Mouse (Mus musculus): ENCODE data around the gene Slc25a47. TPM values are rescaled to one million over a fixed set of nuclear protein-coding genes. Genes with fewer than 3 reads are reported as not detected.

Slc25a47 gene
- polyA plus RNA-seq, 1 experiment = 9.2 TPM

DNA sequence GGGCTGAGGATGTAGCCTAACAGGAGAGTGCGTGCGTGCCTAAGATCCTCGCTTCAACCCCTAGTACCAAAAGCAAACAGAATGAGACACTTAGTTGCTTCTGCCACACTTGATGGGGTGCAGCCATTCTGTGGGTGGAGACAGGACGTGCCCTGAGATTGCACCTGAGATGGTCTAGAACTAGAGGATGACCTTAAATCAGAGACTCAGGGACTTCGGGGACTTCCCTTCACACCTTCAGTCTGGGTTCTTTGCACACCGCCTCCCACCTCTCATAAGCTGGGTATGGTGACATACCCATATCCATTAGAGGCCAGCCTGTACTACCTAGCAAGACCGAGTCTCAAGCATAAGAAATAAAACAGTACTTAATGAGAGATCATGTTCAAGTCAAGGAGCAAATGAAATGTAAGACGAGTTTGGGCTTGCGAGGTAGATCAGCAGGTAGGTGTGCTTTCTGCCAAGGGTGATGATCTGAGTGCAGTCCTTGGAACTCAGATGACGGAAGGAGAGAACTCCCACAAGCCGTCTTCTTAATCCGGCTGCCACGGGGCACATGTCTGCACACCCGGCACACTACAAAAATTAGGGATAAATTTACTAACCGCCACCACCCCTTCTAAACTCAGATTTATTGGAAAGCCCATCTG is 11.5 kb upstream of the Slc25a47 start:
- Histone ChIP-seq H3K4me3 (ENCODE audit: insufficient read depth, low read length) (no peak overlapping the region), H3K4me1 (ENCODE audit: control insufficient read depth, insufficient read depth, low read length) (no peaks in the 10 kb centered on the region), H3K27ac (ENCODE audit: insufficient read depth, low read length) (no peak overlapping the region)
- TF ChIP-seq CTCF (IDR thresholded peaks at IDR 0.05; ENCODE audit: extremely low read depth, insufficient read depth, low read length) (no peak), POLR2A (IDR thresholded peaks at IDR 0.05; ENCODE audit: extremely low read depth, insufficient read depth, low read length) (no peak)

DNA sequence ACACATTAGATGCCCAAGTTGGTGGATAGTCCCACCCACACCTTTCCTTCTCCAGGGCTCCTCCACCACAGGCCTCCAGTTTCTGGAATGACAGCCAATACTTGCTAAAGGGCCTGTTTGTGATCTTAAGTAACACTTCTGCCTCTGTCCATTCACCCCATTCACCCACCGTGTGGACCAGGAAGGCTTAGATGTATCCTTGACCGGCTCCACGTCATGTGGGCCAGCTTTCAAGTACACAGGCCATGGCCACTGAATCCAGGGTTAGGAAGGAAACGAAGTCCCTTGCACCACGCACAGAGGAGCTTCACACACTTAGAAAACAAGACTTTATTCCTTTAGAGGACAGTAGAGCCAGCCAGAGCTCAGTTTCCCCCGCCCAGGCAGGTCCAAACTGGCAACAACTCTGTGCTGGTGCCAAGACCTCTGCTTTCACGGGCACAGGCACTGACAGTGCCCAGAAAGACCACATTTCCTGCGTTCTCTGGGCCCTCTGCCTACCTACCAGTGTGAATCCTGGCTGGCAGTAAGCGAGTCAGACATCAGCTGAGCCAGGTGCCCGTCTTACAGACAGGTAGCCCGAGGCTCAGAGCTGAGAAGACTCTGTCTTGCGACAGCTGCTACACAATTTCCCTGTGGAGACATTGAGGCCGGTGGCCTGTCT is 10.2 kb upstream of the Slc25a47 start:
- Histone ChIP-seq H3K4me1 (ENCODE audit: control insufficient read depth, insufficient read depth, low read length) (peaks cover 2% of the 10 kb centered on the region; the same call in 1 of the 2 replicates), H3K27ac (ENCODE audit: insufficient read depth, low read length) (no peak overlapping the region), H3K4me3 (ENCODE audit: insufficient read depth, low read length) (no peak overlapping the region)
- TF ChIP-seq POLR2A (IDR thresholded peaks at IDR 0.05; ENCODE audit: extremely low read depth, insufficient read depth, low read length) = no peak
- TF ChIP-seq CTCF (IDR thresholded peaks at IDR 0.05; ENCODE audit: extremely low read depth, insufficient read depth, low read length) = no peak

DNA sequence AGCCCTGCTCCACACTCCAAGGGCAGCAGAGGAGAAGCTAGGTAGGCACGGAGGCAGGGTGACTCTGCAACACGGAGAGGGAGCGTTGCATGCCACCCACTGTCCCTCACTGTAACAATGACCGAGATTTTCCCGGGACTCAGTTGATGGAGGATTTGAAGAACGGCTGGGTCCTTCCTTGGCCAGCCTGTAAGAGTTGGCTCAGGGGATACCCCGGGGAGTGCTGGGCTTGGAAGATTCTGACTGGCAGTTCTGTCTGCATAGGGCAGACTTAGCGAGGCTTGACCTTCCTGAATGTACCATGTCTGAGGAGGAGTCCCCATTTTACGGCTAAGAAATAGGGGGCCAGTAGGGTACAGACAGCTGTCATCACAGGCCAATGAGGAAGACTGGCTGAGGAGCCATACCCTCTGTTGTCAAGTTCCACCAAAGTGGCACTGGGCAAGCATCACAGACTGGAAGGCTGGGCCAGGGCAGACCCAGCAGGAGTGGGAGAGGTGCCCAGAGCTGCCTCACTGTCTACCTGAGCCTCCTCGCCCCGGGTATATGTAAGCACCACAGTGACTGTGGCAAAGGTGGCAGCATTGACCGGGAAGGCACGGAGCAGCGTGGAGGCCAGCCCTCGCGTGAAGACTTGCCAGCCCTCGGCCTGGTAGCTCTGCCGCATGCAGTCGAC is 9.4 kb upstream of the Slc25a47 start:
- TF ChIP-seq CTCF (IDR thresholded peaks at IDR 0.05; ENCODE audit: extremely low read depth, insufficient read depth, low read length) (no peak), POLR2A (IDR thresholded peaks at IDR 0.05; ENCODE audit: extremely low read depth, insufficient read depth, low read length) (no peak)
- H3K4me3 ChIP-seq (ENCODE audit: insufficient read depth, low read length) = no peak overlapping the region
- H3K4me1 ChIP-seq (ENCODE audit: control insufficient read depth, insufficient read depth, low read length) = peaks cover 2% of the 10 kb centered on the region
- no peak overlapping the region for H3K27ac ChIP-seq (ENCODE audit: insufficient read depth, low read length)

DNA sequence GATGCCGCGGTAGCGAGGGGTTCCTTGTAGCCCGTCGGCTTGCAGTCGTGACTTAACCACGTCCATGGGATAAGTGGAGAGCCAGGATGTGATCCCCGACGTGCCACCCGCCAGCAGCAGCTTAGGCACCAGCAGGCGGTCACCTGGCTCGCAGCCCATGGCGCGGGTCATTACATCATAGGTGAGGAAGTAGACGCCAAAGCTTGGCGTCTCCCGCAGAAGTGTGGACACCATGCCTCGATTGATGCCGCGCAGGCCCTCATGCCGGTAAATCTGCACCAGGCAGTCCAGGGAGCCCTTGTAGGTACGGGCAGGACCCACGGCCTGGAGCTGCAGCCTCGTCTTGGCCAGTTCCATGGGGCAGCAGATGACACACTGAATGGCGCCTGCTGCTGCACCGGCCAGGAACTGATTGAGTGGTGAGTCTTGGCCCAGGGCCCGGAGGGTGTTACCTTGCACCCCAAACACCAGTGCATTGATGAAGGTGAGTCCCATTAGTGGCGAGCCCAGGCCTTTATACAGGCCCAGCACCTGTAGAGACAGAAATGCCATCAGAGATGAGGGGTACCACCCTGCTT is 8.8 kb upstream of the Slc25a47 start:
- Histone ChIP-seq H3K27ac (ENCODE audit: insufficient read depth, low read length) (no peak overlapping the region), H3K4me1 (ENCODE audit: control insufficient read depth, insufficient read depth, low read length) (peaks cover 2% of the 10 kb centered on the region), H3K4me3 (ENCODE audit: insufficient read depth, low read length) (no peak overlapping the region)
- TF ChIP-seq CTCF (IDR thresholded peaks at IDR 0.05; ENCODE audit: extremely low read depth, insufficient read depth, low read length) (no peak), POLR2A (IDR thresholded peaks at IDR 0.05; ENCODE audit: extremely low read depth, insufficient read depth, low read length) (no peak)

DNA sequence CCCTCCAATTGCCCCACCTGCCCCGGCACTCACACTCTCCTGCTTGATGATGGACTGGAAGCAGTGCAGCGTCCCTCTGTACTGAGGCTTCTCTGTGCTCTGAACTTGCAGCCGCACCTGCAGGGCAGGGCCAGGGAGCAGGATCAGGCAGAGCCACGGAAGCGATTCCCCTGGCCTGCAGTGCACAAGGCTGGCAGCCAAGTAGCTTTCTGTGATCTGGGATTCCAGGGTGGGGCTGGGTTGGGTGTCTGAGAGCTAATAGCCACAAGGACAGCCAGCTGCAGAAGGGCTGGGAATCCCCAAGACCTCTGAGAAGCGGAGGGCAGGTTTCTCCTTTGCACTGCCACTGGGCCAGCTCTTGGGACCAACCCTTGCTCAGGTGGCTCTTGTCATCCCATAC is 8.2 kb upstream of the Slc25a47 start:
- H3K4me1 ChIP-seq (ENCODE audit: control insufficient read depth, insufficient read depth, low read length) = peaks cover 3% of the 10 kb centered on the region
- H3K4me3 ChIP-seq (ENCODE audit: insufficient read depth, low read length) = no peak overlapping the region
- no peak for TF ChIP-seq CTCF (IDR thresholded peaks at IDR 0.05; ENCODE audit: extremely low read depth, insufficient read depth, low read length)
- TF ChIP-seq POLR2A (IDR thresholded peaks at IDR 0.05; ENCODE audit: extremely low read depth, insufficient read depth, low read length) = no peak

DNA sequence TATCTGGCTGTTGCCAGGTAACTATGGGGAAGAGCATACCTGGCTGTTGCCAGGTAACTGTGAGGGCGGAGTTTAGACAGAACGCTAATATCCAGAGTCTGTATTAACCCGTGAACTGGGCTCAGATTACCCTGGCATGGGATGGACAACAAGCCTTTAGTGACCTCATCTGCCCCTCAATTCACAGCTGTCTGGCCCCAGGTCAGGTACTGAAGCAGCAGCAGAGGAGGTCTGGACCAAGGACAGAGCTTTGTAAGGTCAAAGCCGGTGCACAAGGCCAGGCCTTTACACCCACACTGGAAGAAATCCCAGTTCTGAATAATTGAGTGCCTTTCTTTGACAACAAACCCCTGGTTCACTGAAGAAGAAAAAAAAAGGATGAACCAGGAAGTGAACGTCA is 6.2 kb upstream of the Slc25a47 start:
- TF ChIP-seq POLR2A (IDR thresholded peaks at IDR 0.05; ENCODE audit: extremely low read depth, insufficient read depth, low read length) (no peak), CTCF (IDR thresholded peaks at IDR 0.05; ENCODE audit: extremely low read depth, insufficient read depth, low read length) (no peak)
- Histone ChIP-seq H3K4me3 (ENCODE audit: insufficient read depth, low read length) (no peak overlapping the region), H3K4me1 (ENCODE audit: control insufficient read depth, insufficient read depth, low read length) (peaks cover 15% of the 10 kb centered on the region), H3K27ac (ENCODE audit: insufficient read depth, low read length) (no peak overlapping the region)

More for the DNA sequence above, 8.2 kb upstream of the Slc25a47 start:
- no peak overlapping the region for H3K27ac ChIP-seq (ENCODE audit: insufficient read depth, low read length)

DNA sequence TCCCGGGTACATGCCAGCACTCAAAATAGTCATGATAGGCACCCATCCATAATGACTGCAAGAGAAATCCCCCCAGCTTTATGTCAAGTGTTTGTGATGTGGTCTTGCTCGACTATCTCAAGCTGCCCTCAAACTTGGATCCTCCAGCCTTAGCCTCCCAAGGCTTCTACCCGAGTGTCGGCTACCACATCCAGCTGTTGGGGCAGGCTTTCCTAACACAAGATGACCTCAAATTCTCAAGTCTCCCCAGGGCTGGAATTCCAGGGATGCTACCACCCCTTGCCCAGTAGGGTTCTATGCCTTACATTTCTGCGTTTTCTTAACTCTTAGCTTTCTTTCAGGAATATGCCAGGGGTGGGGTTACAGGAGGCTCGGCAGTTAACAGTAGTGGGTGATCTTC is 5.5 kb upstream of the Slc25a47 start:
- no peak for TF ChIP-seq POLR2A (IDR thresholded peaks at IDR 0.05; ENCODE audit: extremely low read depth, insufficient read depth, low read length)
- Histone ChIP-seq H3K27ac (ENCODE audit: insufficient read depth, low read length) (no peak overlapping the region), H3K4me3 (ENCODE audit: insufficient read depth, low read length) (no peak overlapping the region), H3K4me1 (ENCODE audit: control insufficient read depth, insufficient read depth, low read length) (peaks cover 15% of the 10 kb centered on the region)

DNA sequence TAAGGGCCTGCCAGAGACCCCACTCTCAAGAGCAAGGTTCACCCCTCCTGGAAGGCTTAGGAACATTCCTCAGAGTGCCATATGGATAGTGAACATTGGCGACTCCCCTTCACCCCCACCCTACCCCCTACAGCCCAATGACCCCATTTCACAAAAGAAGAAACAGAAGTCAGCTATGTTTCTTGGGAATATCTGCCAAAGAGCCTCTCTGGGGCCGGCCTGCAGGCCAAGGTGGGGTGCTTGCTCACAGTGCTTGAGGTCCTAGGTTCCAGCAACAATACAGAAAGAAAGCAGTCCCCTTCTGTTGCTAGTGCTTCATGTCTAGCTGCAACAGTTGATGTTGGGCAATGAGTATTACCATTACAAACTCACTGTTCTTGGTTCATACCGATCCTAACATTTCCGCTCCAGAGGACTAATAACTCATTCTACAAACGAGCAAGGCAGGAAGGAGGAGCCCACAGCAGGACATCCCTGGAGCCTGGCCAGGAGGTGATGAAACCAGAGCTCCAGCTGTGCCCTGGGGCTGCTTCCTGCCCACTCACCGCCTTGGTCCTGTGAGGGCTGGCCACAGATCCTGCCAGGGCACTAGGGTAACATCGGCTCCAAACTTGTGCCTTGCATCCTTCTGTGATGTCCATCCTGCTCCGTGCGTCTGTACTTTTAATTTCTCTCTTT is 3.7 kb upstream of the Slc25a47 start:
- TF ChIP-seq POLR2A (IDR thresholded peaks at IDR 0.05; ENCODE audit: extremely low read depth, insufficient read depth, low read length) = no peak
- no peak for TF ChIP-seq CTCF (IDR thresholded peaks at IDR 0.05; ENCODE audit: extremely low read depth, insufficient read depth, low read length)
- no peak overlapping the region for H3K27ac ChIP-seq (ENCODE audit: insufficient read depth, low read length)
- H3K4me3 ChIP-seq (ENCODE audit: insufficient read depth, low read length) = no peak overlapping the region
- peaks cover 19% of the 10 kb centered on the region for H3K4me1 ChIP-seq (ENCODE audit: control insufficient read depth, insufficient read depth, low read length)

DNA sequence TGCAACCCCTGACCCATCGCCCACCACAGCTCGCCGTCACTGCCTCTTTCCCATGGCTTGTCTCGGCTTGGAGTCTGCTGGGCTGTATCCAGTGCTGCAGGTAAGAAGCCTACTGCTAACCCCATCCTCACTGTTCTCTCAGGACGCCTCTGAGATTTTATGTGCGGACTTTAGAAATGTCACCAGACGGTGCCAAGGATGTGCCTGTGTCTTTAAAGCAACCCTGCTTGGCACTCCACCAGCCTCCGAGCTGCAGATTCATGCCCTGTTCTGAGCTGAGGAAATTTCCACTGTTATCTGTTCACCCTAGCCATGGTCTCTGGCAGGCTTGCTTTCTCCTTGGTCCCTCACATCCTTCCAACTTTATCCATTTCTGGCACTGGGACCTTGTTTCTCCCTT is 3.0 kb upstream of the Slc25a47 start:
- no peak for TF ChIP-seq POLR2A (IDR thresholded peaks at IDR 0.05; ENCODE audit: extremely low read depth, insufficient read depth, low read length)
- no peak for TF ChIP-seq CTCF (IDR thresholded peaks at IDR 0.05; ENCODE audit: extremely low read depth, insufficient read depth, low read length)
- Histone ChIP-seq H3K4me1 (ENCODE audit: control insufficient read depth, insufficient read depth, low read length) (peaks cover 26% of the 10 kb centered on the region), H3K4me3 (ENCODE audit: insufficient read depth, low read length) (no peak overlapping the region), H3K27ac (ENCODE audit: insufficient read depth, low read length) (peak overlapping the region; percentile 58; the same call in 1 of the 2 replicates)
